Mouse (Mus musculus): Measurements from ENCODE around the gene Parp14. TPM values are rescaled to one million over a fixed set of nuclear protein-coding genes. Genes with fewer than 3 reads are reported as not detected.

The Parp14 gene
- polyA plus RNA-seq, 1 experiment from 2014 or later: 2.2 TPM

Other genes with a start within 250 kb of the Parp14 start
- gene Dirc2, start 102.2 kb downstream of the Parp14 start, polyA plus RNA-seq (2015; fragmentation: Nextera tagmentation; extraction: Ambion mirVana): 7.8 and 11.8 TPM in 2 replicates
- gene Hspbap1, start 101.2 kb downstream of the Parp14 start, polyA plus RNA-seq (2015; fragmentation: Nextera tagmentation; extraction: Ambion mirVana): 14.6 and 15.9 TPM in 2 replicates
- gene Parp9, start 66.9 kb upstream of the Parp14 start, polyA plus RNA-seq (2015; fragmentation: Nextera tagmentation; extraction: Ambion mirVana): 13.0 and 15.5 TPM in 2 replicates
- gene Dtx3l, start 67.6 kb upstream of the Parp14 start, polyA plus RNA-seq (2015; fragmentation: Nextera tagmentation; extraction: Ambion mirVana): 8.5 and 9.2 TPM in 2 replicates
- 31.6 and 33.3 TPM in 2 replicates for gene Kpna1, start 107.2 kb upstream of the Parp14 start, polyA plus RNA-seq (2015; fragmentation: Nextera tagmentation; extraction: Ambion mirVana)
- gene Wdr5b, start 169.6 kb upstream of the Parp14 start, polyA plus RNA-seq (2015; fragmentation: Nextera tagmentation; extraction: Ambion mirVana): 5.7 and 5.9 TPM in 2 replicates
- gene Fam162a, start 200.1 kb upstream of the Parp14 start, polyA plus RNA-seq (2015; fragmentation: Nextera tagmentation; extraction: Ambion mirVana): 513 and 517 TPM in 2 replicates
- gene Ccdc58, start 200.1 kb upstream of the Parp14 start, polyA plus RNA-seq (2015; fragmentation: Nextera tagmentation; extraction: Ambion mirVana): 104 and 121 TPM in 2 replicates

Measured in intestine, embryonic 16.5 days (tissue).